Mouse (Mus musculus): ENCODE results near the gene Tmem41a. TPM values are rescaled to one million over a fixed set of nuclear protein-coding genes. Genes with fewer than 3 reads are reported as not detected.
"Not testable (repeated sequence)": the region's sequence is repeated elsewhere in the genome, so short reads cannot be mapped to it uniquely, and the experiment has no call there.

Gene Tmem41a
- polyA plus RNA-seq, 1 experiment from 2014 or later, result 27.2 TPM

GRCm38 (mm10) chr16:21976203-21976602 lies 28.9 kb upstream of the Tmem41a start:
- Histone ChIP-seq H3K4me3 (replicated peaks) (no peak overlapping the region), H3K9ac (no peak overlapping the region)
- WGBS (ENCODE audit: insufficient replicate concordance), result 16% methylated on average over 16 of the region's 16 CpGs

GRCm38 (mm10) chr16:21971446-21971845 lies 24.1 kb upstream of the Tmem41a start:
- no peaks in the 10 kb centered on the region for H3K36me3 ChIP-seq
- no peak overlapping the region for H3K4me3 ChIP-seq (replicated peaks)
- no peak overlapping the region for H3K4me2 ChIP-seq
- H3K9me3 ChIP-seq (replicated peaks), result no peaks in the 10 kb centered on the region
- H3K9ac ChIP-seq, result no peak overlapping the region
- ATAC-seq (ENCODE audit: low read depth), result no peak
- peaks cover 12% of the 10 kb centered on the region for H3K27me3 ChIP-seq
- WGBS (ENCODE audit: insufficient replicate concordance), result 57% methylated on average over 4 of the region's 4 CpGs
- H3K4me1 ChIP-seq (replicated peaks), result 0 out of 2 replicates have a peak, but pooled peaks cover 4% of the 10 kb centered on the region
- no peak overlapping the region for H3K27ac ChIP-seq
- DNase-seq, result no peak

More at GRCm38 (mm10) chr16:21976203-21976602, 28.9 kb upstream of the Tmem41a start:
- no peaks in the 10 kb centered on the region for H3K9me3 ChIP-seq (replicated peaks)
- ATAC-seq (ENCODE audit: low read depth), result no peak
- no peak overlapping the region for H3K27ac ChIP-seq
- H3K4me1 ChIP-seq (replicated peaks), result 0 out of 2 replicates have a peak, but pooled peaks cover 4% of the 10 kb centered on the region
- no peaks in the 10 kb centered on the region for H3K36me3 ChIP-seq
- DNase-seq, result no peak
- peaks cover 23% of the 10 kb centered on the region for H3K27me3 ChIP-seq
- no peak overlapping the region for H3K4me2 ChIP-seq

DNA sequence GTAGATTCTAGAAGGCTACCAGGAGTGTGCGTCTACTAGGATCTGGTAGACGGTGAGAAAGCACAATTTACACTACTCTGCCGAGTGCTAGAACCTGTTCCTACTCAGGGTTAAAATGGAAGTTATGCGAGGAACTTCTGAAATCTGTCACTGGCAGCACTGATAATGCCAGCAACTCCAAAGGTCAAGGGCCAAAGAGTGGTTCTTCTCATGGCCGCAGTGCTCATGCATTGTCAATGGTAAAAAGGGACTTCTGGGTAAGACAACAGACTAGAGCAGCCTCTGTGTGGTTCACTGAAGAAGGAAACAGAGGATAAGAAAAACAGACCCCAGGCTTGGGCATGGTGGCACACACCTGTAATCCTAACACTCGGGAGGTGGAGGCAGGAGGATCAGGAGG lies 23.2 kb upstream of the Tmem41a start:
- H3K36me3 ChIP-seq, result no peaks in the 10 kb centered on the region
- 0 out of 2 replicates have a peak, but pooled peaks cover 4% of the 10 kb centered on the region for H3K4me1 ChIP-seq (replicated peaks)
- no peak overlapping the region for H3K9ac ChIP-seq
- peaks cover 3% of the 10 kb centered on the region for H3K27me3 ChIP-seq
- no peak for ATAC-seq (ENCODE audit: low read depth)
- H3K9me3 ChIP-seq (replicated peaks), result no peaks in the 10 kb centered on the region
- H3K27ac ChIP-seq, result no peak overlapping the region
- 73% methylated on average over 6 of the region's 6 CpGs for WGBS (ENCODE audit: insufficient replicate concordance)
- DNase-seq, result no peak
- no peak overlapping the region for H3K4me2 ChIP-seq
- H3K4me3 ChIP-seq (replicated peaks), result no peak overlapping the region

DNA sequence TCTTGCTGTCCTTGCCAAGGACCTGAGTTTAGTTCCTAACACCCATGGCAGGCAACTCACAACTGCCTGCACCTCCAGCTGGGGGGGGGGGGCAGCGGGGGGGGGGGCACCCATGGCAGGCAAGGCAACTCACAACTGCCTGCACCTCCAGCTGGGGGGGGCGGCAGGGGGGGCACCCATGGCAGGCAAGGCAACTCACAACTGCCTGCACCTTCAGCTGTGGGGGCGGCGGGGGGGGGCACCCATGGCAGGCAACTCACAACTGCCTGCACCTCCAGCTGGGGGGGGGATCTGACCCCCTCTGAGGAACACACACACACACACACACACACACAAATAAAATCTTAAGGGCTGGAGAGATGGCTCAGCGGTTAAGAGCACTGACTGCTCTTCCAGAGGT lies 22.5 kb upstream of the Tmem41a start:
- Histone ChIP-seq H3K36me3 (no peaks in the 10 kb centered on the region), H3K27ac (no peak overlapping the region), H3K4me1 (replicated peaks) (0 out of 2 replicates have a peak, but pooled peaks cover 4% of the 10 kb centered on the region), H3K9me3 (replicated peaks) (no peaks in the 10 kb centered on the region), H3K27me3 (no peaks in the 10 kb centered on the region), H3K9ac (no peak overlapping the region), H3K4me3 (replicated peaks) (no peak overlapping the region), H3K4me2 (no peak overlapping the region)
- WGBS (ENCODE audit: insufficient replicate concordance), result 54% methylated on average over 4 of the region's 5 CpGs
- ATAC-seq (ENCODE audit: low read depth) (no peak), DNase-seq (no peak)

DNA sequence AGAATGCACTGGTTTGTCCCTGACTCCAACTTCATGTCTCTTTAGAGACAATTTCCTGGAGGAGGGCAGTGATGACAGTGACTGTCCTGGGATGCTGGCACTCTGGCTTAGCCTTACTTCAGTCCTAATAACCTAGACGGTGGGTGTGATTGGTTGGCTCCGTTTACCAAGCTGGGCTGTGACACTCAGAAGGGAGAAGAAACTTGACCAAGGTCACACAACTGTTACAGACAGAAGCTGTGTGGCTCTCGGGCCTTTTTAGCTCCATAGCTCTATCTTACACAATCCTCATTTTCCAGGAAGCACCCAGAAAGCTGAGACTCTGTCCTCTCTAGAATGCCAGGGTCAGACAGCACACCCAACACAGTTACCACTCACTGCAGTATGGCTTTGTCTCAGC lies 18.2 kb upstream of the Tmem41a start:
- ATAC-seq (ENCODE audit: low read depth), result no peak
- H3K4me3 ChIP-seq (replicated peaks), result no peak overlapping the region
- no peak overlapping the region for H3K9ac ChIP-seq
- no peaks in the 10 kb centered on the region for H3K9me3 ChIP-seq (replicated peaks)
- no peaks in the 10 kb centered on the region for H3K4me1 ChIP-seq (replicated peaks)
- no peaks in the 10 kb centered on the region for H3K36me3 ChIP-seq
- WGBS (ENCODE audit: insufficient replicate concordance), result 51% methylated on average over 3 of the region's 3 CpGs
- no peaks in the 10 kb centered on the region for H3K27me3 ChIP-seq
- H3K4me2 ChIP-seq, result no peak overlapping the region
- no peak overlapping the region for H3K27ac ChIP-seq
- no peak for DNase-seq

GRCm38 (mm10) chr16:21955591-21955990 lies 8.2 kb upstream of the Tmem41a start:
- Histone ChIP-seq H3K36me3 (no peaks in the 10 kb centered on the region), H3K4me3 (replicated peaks) (no peak overlapping the region), H3K9ac (no peak overlapping the region), H3K27ac (no peak overlapping the region), H3K4me1 (replicated peaks) (no peaks in the 10 kb centered on the region), H3K9me3 (replicated peaks) (no peaks in the 10 kb centered on the region), H3K27me3 (no peaks in the 10 kb centered on the region), H3K4me2 (no peak overlapping the region)
- ATAC-seq (ENCODE audit: low read depth), result no peak
- WGBS (ENCODE audit: insufficient replicate concordance), result 69% methylated on average over 12 of the region's 12 CpGs
- no peak for DNase-seq

- peaks cover 14% of the 10 kb centered on the region for H3K36me3 ChIP-seq
- no peaks in the 10 kb centered on the region for H3K9me3 ChIP-seq (replicated peaks)
- no peak overlapping the region for H3K9ac ChIP-seq
- ATAC-seq (ENCODE audit: low read depth), result no peak
- H3K4me3 ChIP-seq (replicated peaks), result no peak overlapping the region
- no peak overlapping the region for H3K27ac ChIP-seq
- no peak overlapping the region for H3K4me2 ChIP-seq
- 72% methylated on average over 13 of the region's 13 CpGs for WGBS (ENCODE audit: insufficient replicate concordance)
- DNase-seq, result no peak
- no peaks in the 10 kb centered on the region for H3K27me3 ChIP-seq
- H3K4me1 ChIP-seq (replicated peaks), result no peaks in the 10 kb centered on the region
Observed at GRCm38 (mm10) chr16:21928471-21928870, 18.9 kb downstream of the Tmem41a start.

DNA sequence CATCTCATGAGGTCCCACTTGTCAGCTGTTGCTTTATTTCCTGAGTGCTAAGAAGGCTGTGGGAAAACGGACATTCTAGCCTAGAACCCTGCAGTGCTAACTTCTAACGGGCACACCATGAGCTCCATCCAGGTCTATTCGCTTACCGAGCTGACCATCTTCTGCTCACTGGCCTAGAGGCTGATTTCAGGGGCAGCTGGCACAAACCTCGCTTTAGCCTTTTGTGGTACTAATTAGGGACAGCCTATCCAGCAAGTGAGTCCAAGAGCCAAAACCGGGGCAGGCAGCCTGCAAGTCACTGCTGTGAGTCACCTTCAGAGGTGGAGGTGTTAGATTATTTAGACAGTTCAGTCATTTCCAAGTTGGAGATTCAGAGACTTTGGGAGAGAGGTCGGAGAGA lies 30.7 kb downstream of the Tmem41a start:
- ATAC-seq (ENCODE audit: low read depth), result no peak
- H3K4me3 ChIP-seq (replicated peaks), result no peak overlapping the region
- 62% methylated on average over 7 of the region's 7 CpGs for WGBS (ENCODE audit: insufficient replicate concordance)
- H3K27ac ChIP-seq, result no peak overlapping the region
- DNase-seq, result no peak
- no peak overlapping the region for H3K4me2 ChIP-seq
- no peaks in the 10 kb centered on the region for H3K27me3 ChIP-seq
- no peaks in the 10 kb centered on the region for H3K4me1 ChIP-seq (replicated peaks)
- no peaks in the 10 kb centered on the region for H3K9me3 ChIP-seq (replicated peaks)
- no peak overlapping the region for H3K9ac ChIP-seq
- no peaks in the 10 kb centered on the region for H3K36me3 ChIP-seq

- Histone ChIP-seq H3K9me3 (replicated peaks) (no peaks in the 10 kb centered on the region), H3K4me1 (replicated peaks) (no peaks in the 10 kb centered on the region), H3K4me3 (replicated peaks) (no peak overlapping the region), H3K9ac (no peak overlapping the region), H3K4me2 (no peak overlapping the region), H3K27me3 (no peaks in the 10 kb centered on the region), H3K36me3 (no peaks in the 10 kb centered on the region), H3K27ac (no peak overlapping the region)
- DNase-seq (no peak), ATAC-seq (ENCODE audit: low read depth) (no peak)
- 54% methylated on average over 6 of the region's 6 CpGs for WGBS (ENCODE audit: insufficient replicate concordance)
Observed at GRCm38 (mm10) chr16:21913347-21913746, 34.0 kb downstream of the Tmem41a start.

DNA sequence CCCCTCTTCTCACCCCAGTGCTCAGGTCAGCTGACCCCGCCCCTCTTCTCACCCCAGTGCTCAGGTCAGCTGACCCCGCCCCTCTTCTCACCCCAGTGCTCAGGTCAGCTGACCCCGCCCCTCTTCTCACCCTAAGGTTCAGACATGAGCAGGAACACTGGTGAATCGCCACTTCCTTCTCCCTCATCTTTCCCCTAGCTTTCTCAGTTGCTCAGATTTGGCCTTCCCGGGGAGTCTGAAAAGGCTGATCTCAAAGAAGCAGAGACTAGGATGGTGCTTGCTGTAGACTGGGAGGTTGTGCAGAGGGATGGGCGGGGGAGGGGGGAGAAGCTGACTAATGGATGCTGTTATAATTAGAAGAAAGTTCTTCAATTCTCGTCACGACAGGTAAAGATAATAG lies 38.4 kb downstream of the Tmem41a start:
- H3K4me1 ChIP-seq (replicated peaks); H3K36me3 ChIP-seq; H3K9ac ChIP-seq; DNase-seq; H3K9me3 ChIP-seq (replicated peaks); H3K27ac ChIP-seq; H3K4me2 ChIP-seq; H3K4me3 ChIP-seq (replicated peaks); ATAC-seq (ENCODE audit: low read depth); H3K27me3 ChIP-seq: not testable (repeated sequence)
- WGBS (ENCODE audit: insufficient replicate concordance), result 47% methylated on average over 6 of the region's 8 CpGs

GRCm38 (mm10) chr16:21906902-21907301 lies 40.5 kb downstream of the Tmem41a start:
- no peak for ATAC-seq (ENCODE audit: low read depth)
- H3K4me2 ChIP-seq, result no peak overlapping the region
- no peaks in the 10 kb centered on the region for H3K9me3 ChIP-seq (replicated peaks)
- no peak overlapping the region for H3K27ac ChIP-seq
- no peaks in the 10 kb centered on the region for H3K36me3 ChIP-seq
- H3K9ac ChIP-seq, result no peak overlapping the region
- no peaks in the 10 kb centered on the region for H3K27me3 ChIP-seq
- no peak overlapping the region for H3K4me3 ChIP-seq (replicated peaks)
- no peaks in the 10 kb centered on the region for H3K4me1 ChIP-seq (replicated peaks)
- 71% methylated on average over 6 of the region's 6 CpGs for WGBS (ENCODE audit: insufficient replicate concordance)
- no peak for DNase-seq

DNA sequence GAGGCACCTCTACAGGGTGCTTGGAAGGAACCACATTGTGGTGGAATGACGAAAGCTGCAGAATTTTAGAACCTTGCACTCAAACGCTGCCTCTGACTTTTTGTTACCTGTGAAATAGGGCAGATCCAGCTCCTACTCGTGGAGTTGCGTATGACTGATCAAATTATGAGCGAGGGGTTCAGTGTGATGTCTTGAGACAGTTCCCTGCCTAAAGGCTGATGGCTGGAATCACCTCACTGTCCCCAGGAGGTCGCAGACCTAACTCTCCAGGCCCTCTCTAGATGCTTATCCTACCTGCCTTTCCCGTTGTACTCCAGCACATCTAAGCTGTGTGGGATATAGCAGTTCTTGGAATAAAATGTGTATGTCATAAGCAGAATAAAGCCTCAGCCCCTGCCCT lies 41.4 kb downstream of the Tmem41a start:
- no peak overlapping the region for H3K27ac ChIP-seq
- no peak for ATAC-seq (ENCODE audit: low read depth)
- no peaks in the 10 kb centered on the region for H3K27me3 ChIP-seq
- no peak overlapping the region for H3K4me2 ChIP-seq
- no peaks in the 10 kb centered on the region for H3K9me3 ChIP-seq (replicated peaks)
- 65% methylated on average over 7 of the region's 7 CpGs for WGBS (ENCODE audit: insufficient replicate concordance)
- no peak for DNase-seq
- H3K36me3 ChIP-seq, result no peaks in the 10 kb centered on the region
- H3K4me1 ChIP-seq (replicated peaks), result no peaks in the 10 kb centered on the region
- H3K4me3 ChIP-seq (replicated peaks), result no peak overlapping the region
- H3K9ac ChIP-seq, result no peak overlapping the region

All from liver, embryonic 13.5 days (tissue).